Mouse (Mus musculus): Measurements from ENCODE around the gene Nup205. TPM values are rescaled to one million over a fixed set of nuclear protein-coding genes. Genes with fewer than 3 reads are reported as not detected.
A peak's percentile ranks its signal among the peaks of the same experiment; 100 is the strongest.

Gene Nup205
- total RNA-seq, 2 experiments from 2014 or later: 10.2 to 12.3 TPM

GRCm38 (mm10) chr6:35279306-35279705 lies 102.1 kb downstream of the Nup205 start:
- no peak for DNase-seq (ENCODE audit: low spot score)

DNA sequence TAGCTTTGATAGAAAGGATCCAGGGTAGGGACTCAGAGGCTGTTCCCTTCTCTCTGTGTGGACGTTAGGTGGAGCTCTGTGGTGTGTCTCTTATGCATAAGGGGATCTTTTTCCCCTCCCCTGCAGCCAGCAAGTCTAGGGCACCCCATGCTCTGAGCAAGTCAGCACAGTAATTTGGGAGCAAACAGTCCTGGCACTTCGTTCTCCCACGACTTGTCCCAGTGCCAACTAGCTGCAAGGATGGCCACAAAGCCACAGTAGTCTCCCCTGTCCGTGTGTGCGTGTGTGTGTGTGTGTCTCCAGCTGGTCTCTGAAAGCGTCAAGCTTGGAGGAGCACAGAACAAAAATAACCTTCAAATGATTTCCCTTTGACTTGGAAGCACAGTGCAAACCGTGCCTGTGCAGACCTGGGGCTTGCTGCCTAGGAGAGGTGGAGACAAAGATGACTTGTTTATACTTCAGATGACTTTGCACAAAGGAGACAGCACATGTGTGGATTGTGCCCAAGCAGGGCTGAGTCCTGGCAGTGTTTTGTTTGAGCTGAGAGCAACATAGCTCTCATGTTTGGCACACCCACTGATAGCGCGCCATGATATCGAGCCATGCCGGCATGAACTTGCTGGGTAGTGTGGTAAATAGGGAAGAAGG lies 111.0 kb downstream of the Nup205 start:
- peak; percentile 9 for DNase-seq (ENCODE audit: low spot score)

DNA sequence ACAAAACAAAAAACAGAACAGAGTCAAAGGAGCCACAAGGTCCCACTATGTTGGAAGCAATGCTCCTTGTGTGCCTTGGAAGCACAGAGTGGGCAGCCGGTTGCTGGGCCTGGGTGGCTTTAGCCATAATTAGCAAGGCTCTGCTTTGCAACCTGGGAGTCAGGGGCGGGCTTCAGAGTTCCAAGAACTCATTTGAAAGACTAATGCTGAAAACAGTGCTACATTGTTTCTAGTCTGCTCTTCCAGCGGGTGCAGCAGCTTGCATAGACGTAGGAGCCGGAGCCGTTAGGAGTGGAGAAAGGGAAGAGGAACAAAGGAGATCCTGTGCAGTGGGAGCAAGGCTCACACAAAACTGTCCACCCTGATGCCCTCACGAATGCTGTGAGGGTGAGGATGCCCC lies 111.7 kb downstream of the Nup205 start:
- DNase-seq (ENCODE audit: low spot score): no peak

- DNase-seq (ENCODE audit: low spot score): no peak
These were observed 112.5 kb downstream of the Nup205 start for GRCm38 (mm10) chr6:35289676-35290075.

GRCm38 (mm10) chr6:35294964-35295363 lies 117.7 kb downstream of the Nup205 start:
- DNase-seq (ENCODE audit: low spot score): no peak

DNA sequence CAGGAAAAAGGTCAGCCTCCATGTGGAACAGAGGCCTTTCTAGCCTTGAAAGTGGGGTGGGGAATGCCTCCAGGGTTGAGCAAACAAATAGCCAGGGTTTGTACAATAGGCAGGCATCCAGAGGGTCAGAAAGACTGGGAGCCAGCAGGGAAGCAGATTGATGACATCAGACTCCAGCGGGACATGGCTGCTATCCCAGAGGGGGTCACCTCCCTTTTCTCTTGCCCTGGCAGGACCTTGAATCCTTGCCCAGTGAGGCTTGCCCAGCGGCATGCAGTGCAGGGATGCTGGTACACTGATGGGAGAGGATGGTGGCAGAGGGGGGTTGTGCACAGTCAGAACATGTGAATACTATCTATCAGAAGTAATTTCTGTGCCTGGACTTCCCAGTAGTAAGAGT lies 119.8 kb downstream of the Nup205 start:
- peak; percentile 12 for DNase-seq (ENCODE audit: low spot score)

Other genes starting within 250 kb of the Nup205 start
- under 1 TPM in 1 of 2 experiments, not detected in 1; 0.09 TPM for gene Slc23a4, start 189.0 kb upstream of the Nup205 start, total RNA-seq (2021)
- gene Cnot4, start 43.7 kb upstream of the Nup205 start, total RNA-seq (2021): 10 to 100 TPM; 26.7 to 29.4 TPM
- under 1 TPM; 0.14 to 0.17 TPM for gene Slc13a4, start 130.7 kb downstream of the Nup205 start, total RNA-seq (2021)
- gene Fam180a, start 148.7 kb downstream of the Nup205 start, total RNA-seq (2021): 1 to 10 TPM in 1 of 2 experiments, under 1 TPM in 1; 0.18 to 1.0 TPM

All from gastrocnemius, adult 18-20 months (tissue).